Mouse (Mus musculus) lung, adult 2 months (tissue): ENCODE results near the gene Zc3h10.

Experiments
- CTCF ChIP-seq: fragments of 200-500 bp; IDR thresholded peaks from 2 replicates; pipeline ENCODE4 v1.5.1; 2011; ENCODE audit warnings: mild to moderate bottlenecking, low read length, control low read depth; ENCODE audit not compliant: insufficient read depth
- POLR2A ChIP-seq: fragments of 200-500 bp; IDR thresholded peaks from 2 replicates; pipeline ENCODE4 v1.6.1; 2011; ENCODE audit warnings: low read depth, mild to moderate bottlenecking, control low read depth, low read length, borderline replicate concordance; ENCODE audit errors: extremely low read depth

DNA sequence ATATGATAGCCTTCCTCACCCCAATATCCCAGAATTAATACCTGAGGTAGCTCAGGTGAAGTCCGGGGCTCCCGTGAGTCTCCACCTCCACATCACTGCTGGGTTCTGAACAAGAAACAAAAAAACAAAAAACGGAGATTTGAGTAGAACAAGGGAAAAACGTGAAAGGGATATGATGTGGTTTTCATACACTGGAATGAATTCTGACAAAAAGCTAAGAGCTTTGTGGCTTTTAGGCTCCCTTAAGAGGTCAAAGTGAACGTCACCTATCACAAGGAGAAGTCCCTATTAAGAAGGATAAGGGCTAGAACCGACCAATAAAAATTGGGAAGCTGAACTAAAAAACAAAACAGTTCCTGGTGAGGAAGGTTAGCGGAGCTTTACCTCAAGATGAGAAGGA is 787 bp downstream of the Zc3h10 start:
- TF ChIP-seq CTCF (no peak), POLR2A (no peak)
